Mouse (Mus musculus): ENCODE data around the gene Etnk1.

DNA sequence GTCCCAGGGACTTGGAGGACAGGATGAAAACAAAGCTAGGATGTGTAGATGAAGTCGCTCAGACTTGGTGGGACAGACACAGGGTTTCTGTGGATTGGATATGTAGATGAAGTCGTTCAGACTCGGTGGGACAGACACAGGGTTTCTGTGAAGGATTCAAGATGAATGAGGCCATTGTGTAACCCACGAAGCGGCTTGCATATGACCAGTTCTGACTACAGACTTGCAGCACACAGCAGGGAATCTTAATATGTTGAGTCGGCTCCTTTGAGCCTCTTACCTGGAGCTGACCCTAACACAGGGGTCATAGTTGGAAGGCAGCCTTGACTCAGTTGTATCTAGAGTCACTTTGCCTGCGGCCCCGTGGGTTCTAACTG lies 94.3 kb downstream of the Etnk1 start:
- no peak for TF ChIP-seq CTCF (IDR thresholded peaks at IDR 0.05; ENCODE audit: extremely low read depth, insufficient read depth, insufficient read length, insufficient replicate concordance)
- TF ChIP-seq POLR2A (IDR thresholded peaks at IDR 0.05; ENCODE audit: low read depth, low read length): no peak
